Mouse (Mus musculus) E14TG2a.4 (cell line): Measurements from ENCODE around the gene Olfr382.

Experiments
- CTCF ChIP-seq: conservative IDR thresholded peaks from 2 replicates; pipeline ENCODE4 v1.5.1; 2014; ENCODE audit warnings: low read length
- NANOG ChIP-seq: IDR thresholded peaks from 2 replicates; pipeline ENCODE4 v1.6.1; 2014; ENCODE audit warnings: borderline replicate concordance, low read length, mixed read lengths

GRCm38 (mm10) chr11:73491503-73491902 lies 25.5 kb downstream of the Olfr382 start, which contains the start of gene Olfr381:
- no peak for TF ChIP-seq CTCF
- TF ChIP-seq NANOG, result no peak
